Comparison of ENCODE assay signal across 12 mouse cellular contexts in genomic region chrX:88116326-88116725, GRCm38 (mm10). TPM values are rescaled to one million over a fixed set of nuclear protein-coding genes. Genes with fewer than 3 reads are reported as not detected.
DNase-seq lines count a peak whose midpoint lies in the region; ATAC-seq lines count a peak whose summit lies in the region.
"Had no signal": no experiment of that assay in that cellular context is flagged by ENCODE, and none has a peak within 500 bp of the region (broad histone marks: within the 10 kb centered on the region; RNA-seq: fewer than 3 reads in every experiment).

No protein-coding gene starts in this region.

- no peaks in the 10 kb centered on the region for H3K9me3 ChIP-seq in kidney, embryonic 14.5 days (ENCODE audit: control insufficient read depth, low read length)
- no peaks in the 10 kb centered on the region for H3K9me3 ChIP-seq in embryonic facial prominence, embryonic 12.5 days
- no peaks in the 10 kb centered on the region for H3K9me3 ChIP-seq in hindbrain, embryonic 15.5 days
- no peaks in the 10 kb centered on the region for H3K9me3 ChIP-seq in midbrain, embryonic 15.5 days

- no peak overlapping the region for H3K9ac ChIP-seq in kidney, embryonic 14.5 days (ENCODE audit: low read depth, low read length)
- H3K9ac ChIP-seq in embryonic facial prominence, embryonic 12.5 days = no peak overlapping the region
- no peak overlapping the region for H3K9ac ChIP-seq in hindbrain, embryonic 15.5 days
- peak overlapping the region; percentile 14; the same call in 1 of the 2 replicates for H3K9ac ChIP-seq in midbrain, embryonic 15.5 days

- H3K27ac ChIP-seq in kidney, embryonic 14.5 days (ENCODE audit: low read depth, low read length) = no peak overlapping the region
- no peak overlapping the region for H3K27ac ChIP-seq in embryonic facial prominence, embryonic 12.5 days
- no peak overlapping the region for H3K27ac ChIP-seq in hindbrain, embryonic 15.5 days (replicated peaks)
- peak overlapping the region; percentile 72; the same call in 1 of the 2 replicates for H3K27ac ChIP-seq in midbrain, embryonic 15.5 days

- H3K36me3 ChIP-seq in kidney, embryonic 14.5 days (ENCODE audit: control insufficient read depth, insufficient read depth, low read length) = no peaks in the 10 kb centered on the region
- H3K36me3 ChIP-seq in embryonic facial prominence, embryonic 12.5 days = no peaks in the 10 kb centered on the region
- no peaks in the 10 kb centered on the region for H3K36me3 ChIP-seq in hindbrain, embryonic 15.5 days
- H3K36me3 ChIP-seq in midbrain, embryonic 15.5 days (replicated peaks) = no peaks in the 10 kb centered on the region

- H3K4me3 ChIP-seq in kidney, embryonic 14.5 days (ENCODE audit: low read length) = peak overlapping the region; percentile 38; the same call in 1 of the 2 replicates
- peak overlapping the region; percentile 37 for H3K4me3 ChIP-seq in embryonic facial prominence, embryonic 12.5 days
- H3K4me3 ChIP-seq in hindbrain, embryonic 15.5 days = peak overlapping the region; percentile 47
- peak overlapping the region; percentile 43 for H3K4me3 ChIP-seq in midbrain, embryonic 15.5 days
- H3K4me3 ChIP-seq: myocyte had no signal

- no peaks in the 10 kb centered on the region for H3K4me1 ChIP-seq in kidney, embryonic 14.5 days (ENCODE audit: control insufficient read depth, insufficient read depth, low read length)
- no peaks in the 10 kb centered on the region for H3K4me1 ChIP-seq in embryonic facial prominence, embryonic 12.5 days
- no peaks in the 10 kb centered on the region for H3K4me1 ChIP-seq in hindbrain, embryonic 15.5 days (replicated peaks)
- no peaks in the 10 kb centered on the region for H3K4me1 ChIP-seq in midbrain, embryonic 15.5 days

- 11% methylated on average over 3 of the region's 3 CpGs for WGBS in kidney, embryonic 14.5 days
- 8% methylated on average over 3 of the region's 3 CpGs for WGBS in embryonic facial prominence, embryonic 12.5 days
- 7% methylated on average over 3 of the region's 3 CpGs for WGBS in hindbrain, embryonic 15.5 days
- 13% methylated on average over 3 of the region's 3 CpGs for WGBS in midbrain, embryonic 15.5 days

- no peak for ATAC-seq in kidney, embryonic 14.5 days (ENCODE audit: low FRiP score, low TSS enrichment)
- no peak for ATAC-seq in embryonic facial prominence, embryonic 12.5 days (ENCODE audit: insufficient number of reproducible peaks, insufficient read depth, low FRiP score, low TSS enrichment)
- no peak for ATAC-seq in hindbrain, embryonic 15.5 days (ENCODE audit: low FRiP score, low read depth)
- no peak for ATAC-seq in midbrain, embryonic 15.5 days (replicated peaks)
- no peak for ATAC-seq in activated CD4-positive, CD25-positive, alpha-beta regulatory T cell, adult 4 months
- ATAC-seq: CD4-positive, CD25-positive, alpha-beta regulatory T cell, adult 4 months had no signal

- DNase-seq in kidney, postnatal 36 days = no peak
- no peak for DNase-seq in urinary bladder, postnatal 10 days (ENCODE audit: low spot score)
- no peak for DNase-seq in layer of hippocampus, adult 8-10 months (ENCODE audit: low spot score in 2 of 2)
- DNase-seq: gastrocnemius, postnatal 10 days had no signal

- H3K27me3 ChIP-seq in kidney, embryonic 14.5 days (ENCODE audit: control insufficient read depth, insufficient read depth, low read length) = no peaks in the 10 kb centered on the region
- H3K27me3 ChIP-seq in embryonic facial prominence, embryonic 12.5 days = no peaks in the 10 kb centered on the region
- H3K27me3 ChIP-seq in hindbrain, embryonic 15.5 days = no peaks in the 10 kb centered on the region
- H3K27me3 ChIP-seq in midbrain, embryonic 15.5 days (replicated peaks) = no peaks in the 10 kb centered on the region

- peak overlapping the region; percentile 33 for H3K4me2 ChIP-seq in kidney, embryonic 14.5 days (replicated peaks; ENCODE audit: low read depth, low read length)
- H3K4me2 ChIP-seq in embryonic facial prominence, embryonic 12.5 days (replicated peaks) = peak overlapping the region; percentile 45
- peak overlapping the region; percentile 55 for H3K4me2 ChIP-seq in hindbrain, embryonic 15.5 days
- H3K4me2 ChIP-seq in midbrain, embryonic 15.5 days = peak overlapping the region; percentile 50

RNA-seq across cellular contexts. Expression of gene Il1rapl1, which starts 0.9 kb away (rescaled TPM):
- 0.79 and 0.80 TPM in 2 replicates for polyA plus RNA-seq in kidney, embryonic 14.5 days (2014; fragmentation: Nextera tagmentation; extraction: Ambion mirVana)
- polyA plus RNA-seq in embryonic facial prominence, embryonic 12.5 days (2016; fragmentation: Nextera tagmentation; extraction: Ambion mirVana) = 1.4 and 1.9 TPM in 2 replicates
- polyA plus RNA-seq in hindbrain, embryonic 15.5 days (2015; fragmentation: Nextera tagmentation; extraction: Ambion mirVana) = 4.1 and 4.7 TPM in 2 replicates
- polyA plus RNA-seq in midbrain, embryonic 15.5 days (2015; fragmentation: Nextera tagmentation; extraction: Ambion mirVana) = 4.5 and 5.8 TPM in 2 replicates
- polyA plus RNA-seq in activated CD4-positive, CD25-positive, alpha-beta regulatory T cell, adult 4 months (2017; shearing (Covaris generic)) = not detected
- 10 to 100 TPM; 18.4 to 24.0 (median 19.7) TPM for total RNA-seq in layer of hippocampus, adult 8-10 months (2022)
- polyA plus RNA-seq: myocyte; testis, adult 2 months had no signal
